ENCODE assay signal across 29 mouse cellular contexts in the genomic region with DNA sequence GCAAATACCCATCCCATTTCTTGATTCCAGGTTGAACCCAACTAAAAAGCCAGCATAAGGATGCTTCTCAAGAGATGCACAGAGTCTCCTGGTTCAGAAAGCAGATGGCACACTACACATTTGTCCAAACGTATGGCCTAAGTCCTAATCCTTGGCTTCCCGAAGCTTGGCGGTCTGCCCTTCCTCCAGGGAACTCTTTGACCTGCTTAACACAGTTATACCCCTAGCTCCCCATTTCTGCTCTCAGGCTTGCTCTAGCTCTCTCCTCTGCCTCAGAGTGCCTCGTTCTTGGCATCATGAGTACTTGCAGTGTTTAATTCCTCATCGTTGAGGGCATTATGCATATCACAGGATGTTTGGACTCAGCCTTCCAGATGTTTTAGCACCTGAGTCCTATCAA. TPM values are rescaled to one million over a fixed set of nuclear protein-coding genes. Genes with fewer than 3 reads are reported as not detected.
DNase-seq lines count a peak whose midpoint lies in the region; ATAC-seq and TF ChIP-seq lines count a peak whose summit lies in the region.
"Had no signal": no experiment of that assay in that cellular context is flagged by ENCODE, and none has a peak within 500 bp of the region (broad histone marks: within the 10 kb centered on the region; RNA-seq: fewer than 3 reads in every experiment).

No protein-coding gene starts in this region.

- H3K4me2 ChIP-seq in hindbrain, postnatal 0 days (ENCODE audit: low read depth, low read length): no peak overlapping the region
- no peak overlapping the region for H3K4me2 ChIP-seq in hindbrain, embryonic 14.5 days (replicated peaks)
- H3K4me2 ChIP-seq: embryonic facial prominence, embryonic 15.5 days; forebrain, embryonic 12.5 days; heart, embryonic 11.5 days; limb, embryonic 13.5 days; liver, embryonic 11.5 days; midbrain, embryonic 11.5 days; neural tube, embryonic 13.5 days had no signal

- H3K27me3 ChIP-seq in hindbrain, postnatal 0 days (ENCODE audit: insufficient read depth, low read length): no peaks in the 10 kb centered on the region
- H3K27me3 ChIP-seq in hindbrain, embryonic 14.5 days (ENCODE audit: control insufficient read depth, insufficient read depth, low read length): no peaks in the 10 kb centered on the region
- H3K27me3 ChIP-seq in embryonic facial prominence, embryonic 10.5 days (replicated peaks; ENCODE audit: low read depth, poor library complexity, severe bottlenecking): no peaks in the 10 kb centered on the region
- H3K27me3 ChIP-seq: embryonic facial prominence, embryonic 15.5 days; forebrain, embryonic 12.5 days; limb, embryonic 13.5 days; neural tube, embryonic 13.5 days had no signal

- H3K27ac ChIP-seq in hindbrain, postnatal 0 days: no peak overlapping the region
- H3K27ac ChIP-seq in hindbrain, embryonic 14.5 days: no peak overlapping the region
- no peak overlapping the region for H3K27ac ChIP-seq in embryonic facial prominence, embryonic 10.5 days (replicated peaks)
- H3K27ac ChIP-seq: embryonic facial prominence, embryonic 15.5 days; forebrain, embryonic 12.5 days; kidney, postnatal 0 days; limb, embryonic 13.5 days; neural tube, embryonic 13.5 days had no signal

- no peak overlapping the region for H3K9ac ChIP-seq in hindbrain, postnatal 0 days (replicated peaks; ENCODE audit: low read length)
- no peak overlapping the region for H3K9ac ChIP-seq in hindbrain, embryonic 14.5 days
- H3K9ac ChIP-seq: embryonic facial prominence, embryonic 15.5 days; forebrain, embryonic 12.5 days; forebrain, postnatal 0 days; limb, embryonic 13.5 days; neural tube, embryonic 13.5 days had no signal

- H3K4me1 ChIP-seq in hindbrain, postnatal 0 days (ENCODE audit: insufficient read depth, low read length): peaks cover 35% of the 10 kb centered on the region
- peaks cover 60% of the 10 kb centered on the region for H3K4me1 ChIP-seq in hindbrain, embryonic 14.5 days (replicated peaks; ENCODE audit: control insufficient read depth, insufficient read depth, low read length)
- peaks cover 23% of the 10 kb centered on the region for H3K4me1 ChIP-seq in embryonic facial prominence, embryonic 10.5 days

- no peaks in the 10 kb centered on the region for H3K36me3 ChIP-seq in hindbrain, postnatal 0 days (ENCODE audit: insufficient read depth, low read length)
- no peaks in the 10 kb centered on the region for H3K36me3 ChIP-seq in hindbrain, embryonic 14.5 days (replicated peaks; ENCODE audit: control insufficient read depth, insufficient read depth)
- no peaks in the 10 kb centered on the region for H3K36me3 ChIP-seq in embryonic facial prominence, embryonic 10.5 days (replicated peaks)
- H3K36me3 ChIP-seq: embryonic facial prominence, embryonic 15.5 days; forebrain, embryonic 12.5 days; G1E; limb, embryonic 13.5 days; neural tube, embryonic 13.5 days had no signal

- no peak for ATAC-seq in hindbrain, postnatal 0 days
- no peak for ATAC-seq in hindbrain, embryonic 14.5 days (ENCODE audit: low FRiP score)
- no peak for ATAC-seq in activated CD4-positive, CD25-positive, alpha-beta regulatory T cell, adult 4 months
- ATAC-seq: forebrain, postnatal 0 days; intestine, embryonic 16.5 days had no signal

- H3K9me3 ChIP-seq in hindbrain, postnatal 0 days (ENCODE audit: low read length): no peaks in the 10 kb centered on the region
- no peaks in the 10 kb centered on the region for H3K9me3 ChIP-seq in hindbrain, embryonic 14.5 days (ENCODE audit: control insufficient read depth, low read length)
- no peaks in the 10 kb centered on the region for H3K9me3 ChIP-seq in embryonic facial prominence, embryonic 10.5 days
- H3K9me3 ChIP-seq: embryonic facial prominence, embryonic 15.5 days; forebrain, embryonic 12.5 days; limb, embryonic 13.5 days; neural tube, embryonic 13.5 days had no signal

- TF ChIP-seq CTCF in hindbrain, postnatal 0 days (IDR thresholded peaks at IDR 0.05; ENCODE audit: low read depth): no peak

- WGBS in hindbrain, postnatal 0 days: 43% methylated on average over 5 of the region's 5 CpGs
- 52% methylated on average over 5 of the region's 5 CpGs for WGBS in hindbrain, embryonic 14.5 days
- 77% methylated on average over 5 of the region's 5 CpGs for WGBS in embryonic facial prominence, embryonic 10.5 days

- intact Hi-C loops in gastrocnemius, postnatal 36 days (cut with DNase I): no loop called here

- H3K4me3 ChIP-seq in hindbrain, postnatal 0 days (ENCODE audit: low read length): no peak overlapping the region
- no peak overlapping the region for H3K4me3 ChIP-seq in hindbrain, embryonic 14.5 days (replicated peaks; ENCODE audit: low read length)
- H3K4me3 ChIP-seq in embryonic facial prominence, embryonic 10.5 days: no peak overlapping the region
- H3K4me3 ChIP-seq: embryonic facial prominence, embryonic 15.5 days; forebrain, embryonic 12.5 days; limb, embryonic 13.5 days; neural tube, embryonic 13.5 days had no signal

- DNase-seq in hindbrain, postnatal 0 days (ENCODE audit: low spot score): peak; percentile 62
- DNase-seq in hindbrain, embryonic 14.5 days (ENCODE audit: low spot score): no peak
- DNase-seq in cerebellum, adult 11-12 months: peak; percentile 90
- peak; percentile 91 for DNase-seq in cerebellum, adult 9-11 months
- peak; percentile 3 for DNase-seq in embryonic facial prominence, embryonic 10.5 days (ENCODE audit: low spot score)
- no peak for DNase-seq in gastrocnemius, postnatal 36 days
- DNase-seq: adrenal gland, postnatal 10 days; forebrain, postnatal 0 days; gastrocnemius, postnatal 10 days; heart, adult 18-20 months; kidney, adult 8-10 months; kidney, postnatal 4 days; lung, postnatal 36 days; right cerebral cortex, postnatal 4 days; thymus, adult 2 months; thymus, postnatal 36 days had no signal

RNA-seq across cellular contexts. Expression of a gene that starts 38.8 kb away (rescaled TPM):
- 1,721 and 1,894 TPM in 2 replicates for total RNA-seq in hindbrain, postnatal 0 days (2014; rRNA removed)
- polyA plus RNA-seq in hindbrain, postnatal 0 days (2015; fragmentation: Nextera tagmentation; extraction: Ambion mirVana): 3,263 and 3,445 TPM in 2 replicates
- 2,853 and 2,859 TPM in 2 replicates for polyA plus RNA-seq in hindbrain, embryonic 14.5 days (2014; fragmentation: Nextera tagmentation; extraction: Ambion mirVana)
- 77.7 and 80.8 TPM in 2 replicates for polyA plus RNA-seq in embryonic facial prominence, embryonic 10.5 days (2016; fragmentation: Nextera tagmentation; extraction: Ambion mirVana)
- under 1 TPM in 1 of 2 experiments, not detected in 1; 0.12 TPM for polyA plus RNA-seq in activated CD4-positive, CD25-positive, alpha-beta regulatory T cell, adult 4 months (2017; shearing (Covaris generic))
- 1 to 10 TPM; 1.0 to 1.1 TPM for total RNA-seq in gastrocnemius, postnatal 36 days (2021)
- total RNA-seq: common myeloid progenitor, adult 5-6 weeks; hematopoietic stem cell, adult 5-6 weeks had no signal
- polyA plus RNA-seq: G1E had no signal

Comparison
In these comparisons a context has a peak if more than half of its experiments do, and no peak if none do; other contexts are left out.
1. DNase-seq: peak in hindbrain, postnatal 0 days (single experiment), cerebellum, adult 11-12 months (single experiment), cerebellum, adult 9-11 months (single experiment) and embryonic facial prominence, embryonic 10.5 days (single experiment); none in hindbrain, embryonic 14.5 days (single experiment) and gastrocnemius, postnatal 36 days (0 of 2).
2. RNA of a gene that starts 38.8 kb away (polyA plus RNA-seq): 3,263 to 3,445 TPM in hindbrain, postnatal 0 days, 2,853 to 2,859 TPM in hindbrain, embryonic 14.5 days and 77.7 to 80.8 TPM in embryonic facial prominence, embryonic 10.5 days; 0.12 TPM in activated CD4-positive, CD25-positive, alpha-beta regulatory T cell, adult 4 months; every median in the first group is over 10 times any median in the second.